ENCODE assay signal across 8 mouse cellular contexts in the genomic region with DNA sequence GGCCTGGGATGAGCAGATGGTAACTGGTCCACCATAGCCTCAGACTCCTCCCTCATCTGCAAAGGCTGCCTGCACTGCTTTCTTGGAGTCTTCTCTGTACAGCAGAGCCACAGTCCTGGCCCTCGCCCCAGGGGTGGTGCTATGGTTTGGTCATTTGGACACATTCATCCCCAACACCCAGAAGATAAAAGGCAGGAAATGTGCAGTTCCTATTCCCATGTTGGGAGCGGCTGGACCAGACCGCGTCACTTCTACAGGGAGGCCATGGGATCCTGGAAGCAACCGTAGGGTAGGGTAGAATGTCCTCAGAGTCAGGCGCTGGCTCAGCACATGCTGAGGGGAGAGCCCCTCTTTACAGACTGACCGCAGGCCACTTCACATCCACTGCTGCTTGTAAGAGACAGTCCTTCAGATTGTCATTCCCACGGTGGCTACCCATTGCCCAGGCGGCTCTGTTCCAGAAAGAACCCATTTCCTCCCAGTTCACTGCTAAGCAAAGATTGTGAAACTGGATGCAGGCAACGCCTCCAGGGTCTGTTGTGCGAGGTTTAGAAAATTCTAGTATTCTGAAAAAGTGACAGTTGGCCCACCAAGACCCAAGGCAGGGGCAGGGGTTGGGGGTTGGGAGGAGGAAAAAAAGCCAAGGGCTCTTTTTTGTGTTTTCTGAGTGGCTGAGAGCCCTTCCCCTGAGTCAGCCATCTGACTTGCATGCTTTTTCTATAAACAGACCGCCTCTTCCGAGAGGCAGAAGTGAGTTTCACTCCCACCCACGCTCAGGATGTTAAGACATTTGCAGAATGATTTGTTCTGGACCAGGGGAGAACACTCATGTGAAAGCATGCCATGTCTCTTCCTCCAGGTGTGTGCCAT. TPM values are rescaled to one million over a fixed set of nuclear protein-coding genes. Genes with fewer than 3 reads are reported as not detected.
DNase-seq lines count a peak whose midpoint lies in the region; ATAC-seq and TF ChIP-seq lines count a peak whose summit lies in the region.
"Had no signal": no experiment of that assay in that cellular context is flagged by ENCODE, and none has a peak within 500 bp of the region (broad histone marks: within the 10 kb centered on the region; RNA-seq: fewer than 3 reads in every experiment).

No protein-coding gene starts in this region.

- TF ChIP-seq POLR2A in embryonic fibroblast, embryonic 13.5 days (IDR thresholded peaks at IDR 0.05; ENCODE audit: low read depth, low read length) = peak; percentile 37; the same call in 1 of the 2 replicates

- peak; percentile 20 for DNase-seq in adipocyte (ENCODE audit: low spot score)
- DNase-seq in heart, postnatal 10 days = peak; percentile 82 to 86
- DNase-seq in left cerebral cortex, adult 18-20 months (ENCODE audit: low spot score in 2 of 2) = peak; percentile 74 to 80
- DNase-seq in right cerebral cortex, postnatal 36 days (ENCODE audit: low spot score in 2 of 2) = peak; percentile 69 to 82
- DNase-seq in cerebellum, postnatal 4 days (ENCODE audit: low spot score in 2 of 2) = no peak

- H3K4me2 ChIP-seq in forebrain, embryonic 15.5 days (replicated peaks) = no peak overlapping the region
- H3K4me2 ChIP-seq: liver, embryonic 15.5 days had no signal

- no peak overlapping the region for H3K4me3 ChIP-seq in embryonic fibroblast, embryonic 13.5 days (ENCODE audit: insufficient read depth, low read length)
- no peak overlapping the region for H3K4me3 ChIP-seq in forebrain, embryonic 15.5 days
- H3K4me3 ChIP-seq: liver, embryonic 15.5 days had no signal

- H3K4me1 ChIP-seq in embryonic fibroblast, embryonic 13.5 days (ENCODE audit: control insufficient read depth, insufficient read depth, low read length) = peaks cover 26% of the 10 kb centered on the region
- peaks cover 12% of the 10 kb centered on the region for H3K4me1 ChIP-seq in forebrain, embryonic 15.5 days
- H3K4me1 ChIP-seq: liver, embryonic 15.5 days had no signal

- no peaks in the 10 kb centered on the region for H3K36me3 ChIP-seq in forebrain, embryonic 15.5 days
- H3K36me3 ChIP-seq: liver, embryonic 15.5 days had no signal

- H3K9ac ChIP-seq in forebrain, embryonic 15.5 days (replicated peaks) = no peak overlapping the region
- H3K9ac ChIP-seq: liver, embryonic 15.5 days had no signal

- TF ChIP-seq CTCF in embryonic fibroblast, embryonic 13.5 days (IDR thresholded peaks at IDR 0.05; ENCODE audit: borderline replicate concordance, insufficient read depth, low read length) = no peak

- no peaks in the 10 kb centered on the region for H3K27me3 ChIP-seq in forebrain, embryonic 15.5 days

- intact Hi-C loops in heart, postnatal 10 days (cut with DNase I) = no loop called here

- H3K9me3 ChIP-seq in forebrain, embryonic 15.5 days = no peaks in the 10 kb centered on the region
- H3K9me3 ChIP-seq: liver, embryonic 15.5 days had no signal

- WGBS in forebrain, embryonic 15.5 days = 79% methylated on average over 14 of the region's 14 CpGs

- H3K27ac ChIP-seq in embryonic fibroblast, embryonic 13.5 days (ENCODE audit: insufficient read depth, low read length) = peak overlapping the region; percentile 87
- no peak overlapping the region for H3K27ac ChIP-seq in forebrain, embryonic 15.5 days (replicated peaks)
- H3K27ac ChIP-seq: liver, embryonic 15.5 days had no signal

- ATAC-seq in forebrain, embryonic 15.5 days (replicated peaks) = no peak

RNA-seq across cellular contexts. Expression of gene Chrna1, which starts 12.3 kb away (rescaled TPM):
- polyA plus RNA-seq in embryonic fibroblast, embryonic 13.5 days (2011; ENCODE audit: insufficient read length, low read depth, missing spikeins) = 0.19 and 0.37 TPM in 2 replicates
- not detected for total RNA-seq in heart, postnatal 10 days (2021)
- under 1 TPM; 0.07 to 0.16 TPM for total RNA-seq in left cerebral cortex, adult 18-20 months (2021)
- 0.11 TPM in 2 replicates for polyA plus RNA-seq in forebrain, embryonic 15.5 days (2015; fragmentation: Nextera tagmentation; extraction: Ambion mirVana)

Comparison
In these comparisons a context has a peak if more than half of its experiments do, and no peak if none do; other contexts are left out.
1. DNase-seq: peak in adipocyte (single experiment), heart, postnatal 10 days (2 of 2), left cerebral cortex, adult 18-20 months (2 of 2) and right cerebral cortex, postnatal 36 days (2 of 2); none in cerebellum, postnatal 4 days (0 of 2).